Mouse (Mus musculus): ENCODE measurements around the gene Pank2.
A peak's percentile ranks its signal among the peaks of the same experiment; 100 is the strongest.

Pank2 gene

DNA sequence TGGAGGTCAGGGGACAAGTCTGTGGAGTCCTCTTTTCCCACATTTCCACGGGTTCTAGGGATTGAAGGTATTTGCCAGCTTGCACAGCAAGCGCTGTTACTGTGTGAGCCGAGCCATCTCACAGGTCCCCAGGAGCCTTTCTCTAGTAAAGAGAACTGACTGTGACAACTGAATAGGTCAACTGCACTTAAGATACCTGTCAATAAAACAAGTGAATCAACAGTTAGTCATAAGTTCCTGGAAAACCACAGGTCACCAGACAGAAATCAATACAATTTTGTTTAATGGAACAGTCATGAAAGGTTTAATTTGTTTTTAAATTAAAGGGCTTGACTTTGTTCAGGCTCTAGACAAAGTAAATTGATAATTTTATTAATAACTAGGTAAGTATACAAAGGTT lies 68.3 kb downstream of the Pank2 start:
- DNase-seq = no peak

- DNase-seq = peak; percentile 36
Observed at GRCm38 (mm10) chr2:131337602-131338001, 75.3 kb downstream of the Pank2 start.

- peak; percentile 95 for DNase-seq
Observed at GRCm38 (mm10) chr2:131344449-131344848, 82.2 kb downstream of the Pank2 start.

- DNase-seq = no peak
Observed at GRCm38 (mm10) chr2:131345556-131345955, 83.3 kb downstream of the Pank2 start.

All from heart, adult 11 months (tissue).